Mouse (Mus musculus): Measurements from ENCODE around the gene Unkl. TPM values are rescaled to one million over a fixed set of nuclear protein-coding genes. Genes with fewer than 3 reads are reported as not detected.
"Not testable (repeated sequence)": the region's sequence is repeated elsewhere in the genome, so short reads cannot be mapped to it uniquely, and the experiment has no call there.

Gene Unkl
- polyA plus RNA-seq, 2 experiments, result 5.9 to 34.8 TPM

- H3K27ac ChIP-seq, result peak overlapping the region; percentile 99
- H3K9me3 ChIP-seq (ENCODE audit: control insufficient read depth, low read length), result no peaks in the 10 kb centered on the region
- TF ChIP-seq CTCF (IDR thresholded peaks at IDR 0.05; ENCODE audit: low read depth) (0 out of 2 replicates have a peak, but pooled peaks have one; percentile 7), EP300 (IDR thresholded peaks at IDR 0.05; ENCODE audit: low read depth) (peak; percentile 64)
- H3K4me2 ChIP-seq (ENCODE audit: low read depth), result peak overlapping the region; percentile 82
- ATAC-seq (ENCODE audit: insufficient read depth) (peak; percentile 59), DNase-seq (ENCODE audit: low read depth in 3 of 3, low spot score in 3 of 3) (peak; percentile 47 to 72 (median 56))
- 3% methylated on average over 6 of the region's 6 CpGs for WGBS (ENCODE audit: insufficient replicate concordance)
- peaks cover 45 to 57% of the 10 kb centered on the region in 2 experiments for H3K4me1 ChIP-seq (replicated peaks; ENCODE audit: control insufficient read depth in 2 of 2, insufficient read depth in 2 of 2, low read length in 1 of 2)
- H3K9ac ChIP-seq (replicated peaks), result peak overlapping the region; percentile 99
- H3K36me3 ChIP-seq (replicated peaks; ENCODE audit: control insufficient read depth, insufficient read depth, low read depth), result peaks cover 6% of the 10 kb centered on the region
- no peaks in the 10 kb centered on the region for H3K27me3 ChIP-seq (ENCODE audit: control insufficient read depth, insufficient read depth, low read length)
- H3K4me3 ChIP-seq (ENCODE audit: insufficient read depth in 1 of 2, low read depth in 2 of 2, low read length in 2 of 2), result peak overlapping the region; percentile 97 to 98
These were observed 34.9 kb downstream of the Unkl start for GRCm38 (mm10) chr17:25222951-25223601.

DNA sequence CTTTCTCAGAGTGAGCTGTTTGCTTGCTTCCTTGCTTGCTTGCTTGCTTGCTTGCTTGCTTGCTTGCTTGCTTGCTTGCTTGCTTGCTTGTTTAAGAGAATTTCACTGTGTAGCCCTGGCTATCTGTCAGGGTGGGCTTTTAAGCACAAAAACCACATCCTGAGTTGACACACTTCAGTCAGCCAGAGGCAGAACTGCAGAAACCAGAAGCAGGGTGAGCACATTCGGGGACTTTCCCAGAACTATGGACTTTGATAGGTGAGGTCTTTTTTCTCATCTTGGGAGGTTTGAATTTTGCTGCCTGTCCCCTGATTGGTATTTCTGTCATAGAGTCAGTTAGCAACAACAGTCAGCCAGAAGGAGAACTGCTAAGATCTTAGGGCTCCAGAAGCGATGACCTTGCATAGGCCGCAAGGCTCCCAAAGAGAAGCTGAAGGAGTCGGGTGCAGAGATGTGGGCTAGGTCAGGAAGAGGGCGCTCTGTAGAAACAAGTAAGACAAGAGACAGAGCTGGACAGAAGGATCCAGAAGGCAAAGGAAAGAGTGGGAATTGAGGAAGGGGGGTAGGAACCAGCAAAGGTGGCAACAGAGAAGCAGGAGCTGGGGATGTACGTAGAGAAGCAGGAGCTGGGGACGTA, 36.5 kb downstream of the Unkl start:
- peak overlapping the region; percentile 82 for H3K4me2 ChIP-seq (ENCODE audit: low read depth)
- H3K9ac ChIP-seq (replicated peaks), result peak overlapping the region; percentile 99
- TF ChIP-seq CTCF (IDR thresholded peaks at IDR 0.05; ENCODE audit: low read depth) (0 out of 2 replicates have a peak, but pooled peaks have one; percentile 40), EP300 (IDR thresholded peaks at IDR 0.05; ENCODE audit: low read depth) (no peak)
- WGBS (ENCODE audit: insufficient replicate concordance), result 52% methylated on average over 7 of the region's 7 CpGs
- peak overlapping the region; percentile 97 to 98 for H3K4me3 ChIP-seq (ENCODE audit: insufficient read depth in 1 of 2, low read depth in 2 of 2, low read length in 2 of 2)
- DNase-seq (ENCODE audit: low read depth in 3 of 3, low spot score in 3 of 3) (peak in 1 of 3 experiments; percentile 38), ATAC-seq (ENCODE audit: insufficient read depth) (no peak)
- H3K27me3 ChIP-seq (ENCODE audit: control insufficient read depth, insufficient read depth, low read length), result no peaks in the 10 kb centered on the region
- peak overlapping the region; percentile 99 for H3K27ac ChIP-seq
- H3K36me3 ChIP-seq (replicated peaks; ENCODE audit: control insufficient read depth, insufficient read depth, low read depth), result peaks cover 15% of the 10 kb centered on the region
- H3K9me3 ChIP-seq (ENCODE audit: control insufficient read depth, low read length), result no peaks in the 10 kb centered on the region
- peaks cover 45 to 59% of the 10 kb centered on the region in 2 experiments for H3K4me1 ChIP-seq (replicated peaks; ENCODE audit: control insufficient read depth in 2 of 2, insufficient read depth in 2 of 2, low read length in 1 of 2)

DNA sequence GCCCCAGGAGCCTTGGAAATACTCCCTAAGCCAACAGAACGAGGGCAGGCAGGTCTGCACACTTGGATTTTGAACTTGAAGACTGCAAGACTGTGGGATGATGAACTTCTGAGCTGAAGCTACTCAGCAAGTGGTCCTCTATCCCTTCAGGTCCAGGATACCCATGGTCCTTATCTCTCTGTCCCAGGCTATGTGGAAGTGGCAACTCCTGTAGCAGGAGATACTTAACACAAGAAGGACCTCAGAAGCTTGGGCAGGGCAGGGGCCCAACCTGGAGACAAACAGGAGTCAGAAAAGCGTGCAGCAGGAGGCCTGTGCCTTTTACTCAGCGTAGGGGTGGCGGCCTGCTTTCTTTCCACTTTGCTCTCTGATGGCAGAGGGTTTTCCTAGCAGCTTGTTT, 37.5 kb downstream of the Unkl start:
- peak overlapping the region; percentile 99 for H3K27ac ChIP-seq
- 19% methylated on average over 4 of the region's 4 CpGs for WGBS (ENCODE audit: insufficient replicate concordance)
- H3K36me3 ChIP-seq (replicated peaks; ENCODE audit: control insufficient read depth, insufficient read depth, low read depth), result peaks cover 23% of the 10 kb centered on the region
- TF ChIP-seq EP300 (IDR thresholded peaks at IDR 0.05; ENCODE audit: low read depth), result peak; percentile 84
- no peak for TF ChIP-seq CTCF (IDR thresholded peaks at IDR 0.05; ENCODE audit: low read depth)
- H3K9me3 ChIP-seq (ENCODE audit: control insufficient read depth, low read length), result no peaks in the 10 kb centered on the region
- peak; percentile 66 for ATAC-seq (ENCODE audit: insufficient read depth)
- peaks cover 45 to 57% of the 10 kb centered on the region in 2 experiments for H3K4me1 ChIP-seq (replicated peaks; ENCODE audit: control insufficient read depth in 2 of 2, insufficient read depth in 2 of 2, low read length in 1 of 2)
- H3K4me3 ChIP-seq (ENCODE audit: insufficient read depth in 1 of 2, low read depth in 2 of 2, low read length in 2 of 2), result peak overlapping the region; percentile 97 to 98
- DNase-seq (ENCODE audit: low read depth in 3 of 3, low spot score in 3 of 3), result peak; percentile 68 to 78 (median 71)
- H3K9ac ChIP-seq (replicated peaks), result peak overlapping the region; percentile 99
- peak overlapping the region; percentile 82 for H3K4me2 ChIP-seq (ENCODE audit: low read depth)
- no peaks in the 10 kb centered on the region for H3K27me3 ChIP-seq (ENCODE audit: control insufficient read depth, insufficient read depth, low read length)

DNA sequence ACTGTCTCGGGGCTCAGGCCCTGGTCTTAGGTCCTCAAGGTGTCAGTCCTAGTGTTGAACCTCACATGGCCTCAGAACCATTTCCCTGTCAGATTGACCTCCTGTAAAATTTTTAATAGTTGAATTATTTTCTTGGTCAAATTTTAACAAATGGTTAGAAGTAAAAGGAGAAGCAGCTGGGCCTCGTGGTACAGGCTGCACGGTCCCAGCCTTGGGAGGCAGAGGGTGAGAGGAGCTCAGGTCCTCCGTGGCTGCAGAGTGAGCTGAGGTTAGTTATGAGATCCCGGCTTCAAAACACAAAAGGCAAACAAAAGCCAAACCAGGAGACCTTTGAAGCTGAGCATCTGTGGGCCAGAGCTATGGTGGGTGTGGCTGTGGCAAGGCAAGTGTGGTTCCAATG, 39.8 kb downstream of the Unkl start:
- Histone ChIP-seq H3K4me2 (ENCODE audit: low read depth) (no peak overlapping the region), H3K36me3 (replicated peaks; ENCODE audit: control insufficient read depth, insufficient read depth, low read depth) (peaks cover 32% of the 10 kb centered on the region), H3K4me1 (replicated peaks; ENCODE audit: control insufficient read depth in 2 of 2, insufficient read depth in 2 of 2, low read length in 1 of 2) (peaks cover 34 to 45% of the 10 kb centered on the region in 2 experiments), H3K9me3 (ENCODE audit: control insufficient read depth, low read length) (no peaks in the 10 kb centered on the region), H3K9ac (replicated peaks) (no peak overlapping the region), H3K27ac (no peak overlapping the region), H3K27me3 (ENCODE audit: control insufficient read depth, insufficient read depth, low read length) (no peaks in the 10 kb centered on the region), H3K4me3 (ENCODE audit: insufficient read depth in 1 of 2, low read depth in 2 of 2, low read length in 2 of 2) (no peak overlapping the region)
- TF ChIP-seq CTCF (IDR thresholded peaks at IDR 0.05; ENCODE audit: low read depth) (no peak), EP300 (IDR thresholded peaks at IDR 0.05; ENCODE audit: low read depth) (no peak)
- ATAC-seq (ENCODE audit: insufficient read depth) (no peak), DNase-seq (ENCODE audit: low read depth in 3 of 3, low spot score in 3 of 3) (no peak)
- 88% methylated on average over 5 of the region's 5 CpGs for WGBS (ENCODE audit: insufficient replicate concordance)

DNA sequence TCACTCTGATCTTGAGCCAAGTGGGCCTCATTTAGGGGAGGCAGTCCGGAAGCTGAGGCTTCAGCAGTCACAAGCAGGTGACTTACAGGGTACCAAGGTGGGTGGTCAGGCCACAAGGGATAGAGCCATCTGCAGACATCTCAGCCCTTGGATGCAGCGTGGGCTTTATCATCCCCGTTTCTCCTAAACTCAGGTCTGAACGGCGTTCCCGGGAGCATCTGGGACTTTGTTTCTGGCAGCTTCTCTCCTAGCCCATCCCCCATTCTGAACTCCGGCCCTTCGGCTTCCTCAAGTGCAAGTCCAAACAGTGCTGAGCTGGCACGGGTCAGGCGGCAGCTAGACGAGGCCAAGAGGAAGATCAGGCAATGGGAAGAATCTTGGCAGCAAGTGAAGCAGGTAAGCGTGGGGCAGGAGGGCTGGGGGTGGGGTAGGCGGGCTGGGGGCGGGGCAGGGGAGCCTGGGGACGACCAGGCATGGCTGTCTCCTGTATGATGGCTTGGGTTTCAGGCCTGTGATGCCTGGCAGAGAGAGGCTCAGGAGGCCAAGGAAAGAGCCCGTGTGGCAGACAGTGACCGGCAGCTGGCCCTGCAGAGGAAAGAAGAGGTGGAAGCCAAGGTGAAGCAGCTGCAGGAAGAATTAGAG, 41.9 kb downstream of the Unkl start:
- 79% methylated on average over 14 of the region's 17 CpGs for WGBS (ENCODE audit: insufficient replicate concordance)
- Histone ChIP-seq H3K4me1 (replicated peaks; ENCODE audit: control insufficient read depth in 2 of 2, insufficient read depth in 2 of 2, low read length in 1 of 2) (peaks cover 18 to 27% of the 10 kb centered on the region in 2 experiments), H3K36me3 (replicated peaks; ENCODE audit: control insufficient read depth, insufficient read depth, low read depth) (peaks cover 40% of the 10 kb centered on the region)
- H3K4me2 ChIP-seq (ENCODE audit: low read depth); ATAC-seq (ENCODE audit: insufficient read depth); H3K27me3 ChIP-seq (ENCODE audit: control insufficient read depth, insufficient read depth, low read length); H3K4me3 ChIP-seq (ENCODE audit: insufficient read depth in 1 of 2, low read depth in 2 of 2, low read length in 2 of 2); H3K9me3 ChIP-seq (ENCODE audit: control insufficient read depth, low read length); DNase-seq (ENCODE audit: low read depth in 3 of 3, low spot score in 3 of 3); H3K9ac ChIP-seq (replicated peaks); H3K27ac ChIP-seq: not testable (repeated sequence)

Data from liver, embryonic 14.5 days (tissue).